Mouse (Mus musculus) thymus, postnatal 10 days (tissue): ENCODE results near the gene Dhx35.

Experiments used
- DNase-seq, 2 experiments: peaks; one replicate each; pipeline ENCODE4 v3.0.0; 2021; ENCODE audit warnings: low spot score in 2 of 2

Dhx35 gene

DNA sequence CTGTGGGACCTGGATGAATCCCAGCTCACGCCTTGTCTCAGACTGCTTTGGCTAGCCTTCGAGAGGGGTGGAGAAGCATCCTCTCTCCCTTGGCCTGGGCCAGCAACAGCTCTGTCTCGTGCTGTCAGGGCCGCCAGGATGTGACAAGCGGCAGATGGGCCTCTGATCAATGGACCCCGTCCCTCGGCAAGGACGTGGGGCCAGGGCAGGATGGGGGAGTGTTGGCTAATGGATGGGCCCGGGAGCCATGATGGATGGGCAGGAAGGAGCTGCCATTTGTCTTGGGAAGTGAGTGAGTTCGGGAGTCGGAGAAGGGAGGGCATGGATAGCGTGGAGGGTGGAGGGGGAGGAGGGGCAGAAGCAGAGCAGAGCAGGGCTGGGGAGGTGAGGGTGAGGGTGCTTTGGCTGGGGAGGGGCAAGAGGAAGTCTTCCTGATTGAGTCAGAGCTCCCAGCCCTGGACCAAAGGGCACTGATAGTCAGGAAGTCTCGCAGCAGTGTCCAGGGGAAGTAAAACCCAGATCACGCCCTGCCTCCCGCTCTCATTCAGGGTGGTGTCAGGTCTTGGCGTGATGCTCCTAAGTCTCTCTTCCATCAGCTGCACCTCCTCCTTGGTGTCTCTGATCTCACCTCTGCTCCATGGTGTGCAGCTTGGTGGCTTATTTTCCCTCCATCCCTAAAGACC is 98.7 kb downstream of the Dhx35 start:
- no peak for DNase-seq

GRCm38 (mm10) chr2:158898469-158899196 is 104.0 kb downstream of the Dhx35 start:
- DNase-seq = no peak
